Mouse (Mus musculus) midbrain, embryonic 14.5 days (tissue): ENCODE measurements around the gene Fus. TPM values are rescaled to one million over a fixed set of nuclear protein-coding genes. Genes with fewer than 3 reads are reported as not detected.
A peak's percentile ranks its signal among the peaks of the same experiment; 100 is the strongest.

Experiments used
- ATAC-seq: fragments of 200-750 bp; cut with Nextera tagmentation; 2 replicates; pipeline ENCODE4 v1.8.0; 2017; ENCODE audit warnings: moderate number of reproducible peaks, moderate library complexity; ENCODE audit not compliant: low FRiP score, low TSS enrichment
- DNase-seq: peaks from one replicate; pipeline ENCODE4 v3.0.0-alpha.2; 2015
- H3K27ac ChIP-seq: fragments of 300-500 bp; sonication (generic); replicated peaks from 2 replicates; pipeline ENCODE4 v1.5.1; 2014; ENCODE audit warnings: mild to moderate bottlenecking, low read depth, low read length, moderate library complexity
- H3K27me3 ChIP-seq: fragments of 300-500 bp; sonication (generic); 2 replicates; pipeline ENCODE4 v1.6.1; 2014; ENCODE audit warnings: low read length, control low read depth, mixed read lengths; ENCODE audit not compliant: control insufficient read depth, insufficient read depth
- H3K36me3 ChIP-seq: fragments of 300-500 bp; sonication (generic); 2 replicates; pipeline ENCODE4 v1.6.1; 2014; ENCODE audit warnings: low read length, control low read depth; ENCODE audit not compliant: control insufficient read depth, insufficient read depth
- H3K4me1 ChIP-seq: fragments of 300-500 bp; sonication (generic); 2 replicates; pipeline ENCODE4 v1.6.1; 2014; ENCODE audit warnings: mild to moderate bottlenecking, antibody characterized with exemption, low read length, control low read depth; ENCODE audit not compliant: control insufficient read depth, insufficient read depth
- H3K4me2 ChIP-seq: fragments of 300-500 bp; sonication (generic); 2 replicates; pipeline ENCODE4 v1.6.1; 2014; ENCODE audit warnings: mild to moderate bottlenecking, low read length, moderate library complexity
- H3K4me3 ChIP-seq: fragments of 300-500 bp; sonication (generic); replicated peaks from 2 replicates; pipeline ENCODE4 v1.5.1; 2014; ENCODE audit warnings: low read depth, low read length
- H3K9ac ChIP-seq: fragments of 300-500 bp; sonication (generic); replicated peaks from 2 replicates; pipeline ENCODE4 v1.6.1; 2014; ENCODE audit warnings: mild to moderate bottlenecking, low read length, moderate library complexity
- H3K9me3 ChIP-seq: fragments of 300-500 bp; sonication (generic); 2 replicates; pipeline ENCODE4 v1.6.1; 2016; ENCODE audit warnings: low read length, control low read depth, mixed read lengths; ENCODE audit not compliant: control insufficient read depth
- WGBS: fragments of 180-500 bp; shearing (Covaris S2); extraction: QIAGEN DNeasy Blood & Tissue Kit; methylation state at CpG from one replicate; pipeline ENCODE4 v1.1.7; 2014; 5-methylcytosine and 5-hydroxymethylcytosine counted together
- polyA plus RNA-seq: library from polyadenylated mRNA; unstranded; fragments of >200 nt; fragmentation: Nextera tagmentation; extraction: Ambion mirVana; gene quantifications from 2 replicates; pipeline ENCODE4 v1.2.1, GENCODE M21; 2014

The Fus gene
- polyA plus RNA-seq, 1 experiment from 2014 or later, result 47.9 TPM

GRCm38 (mm10) chr7:128024364-128024763 lies 57.1 kb downstream of the Fus start:
- Histone ChIP-seq H3K4me1 (no peaks in the 10 kb centered on the region), H3K9me3 (no peaks in the 10 kb centered on the region), H3K27me3 (no peaks in the 10 kb centered on the region), H3K9ac (no peak overlapping the region), H3K27ac (no peak overlapping the region), H3K36me3 (no peaks in the 10 kb centered on the region), H3K4me3 (no peak overlapping the region), H3K4me2 (no peak overlapping the region)
- DNase-seq, result no peak
- 96% methylated on average over 9 of the region's 9 CpGs for WGBS
- no peak for ATAC-seq

DNA sequence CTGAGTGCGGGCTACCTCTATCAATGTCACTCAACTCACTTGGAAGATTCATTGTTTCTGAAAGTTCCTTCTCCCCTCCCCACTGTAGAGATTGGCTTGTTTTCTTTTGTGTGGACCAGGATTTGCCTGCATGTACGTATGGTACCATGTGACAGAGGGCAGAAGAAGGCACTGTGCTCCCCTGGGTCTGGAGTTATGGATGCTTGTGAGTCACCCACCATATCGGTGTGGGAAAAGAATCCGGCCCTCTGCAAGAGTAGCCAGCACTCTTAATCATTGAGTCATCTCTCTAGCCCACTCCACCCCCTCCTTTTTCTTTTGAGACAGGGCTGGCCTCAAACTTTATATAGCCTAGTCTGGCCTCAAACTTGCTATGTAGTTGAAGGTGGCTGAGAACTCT lies 57.7 kb downstream of the Fus start:
- DNase-seq (no peak), ATAC-seq (no peak)
- Histone ChIP-seq H3K4me1 (no peaks in the 10 kb centered on the region), H3K9ac (no peak overlapping the region), H3K27me3 (no peaks in the 10 kb centered on the region), H3K4me2 (no peak overlapping the region), H3K27ac (no peak overlapping the region), H3K36me3 (no peaks in the 10 kb centered on the region), H3K4me3 (no peak overlapping the region), H3K9me3 (no peaks in the 10 kb centered on the region)
- WGBS, result 87% methylated on average over 4 of the region's 4 CpGs

DNA sequence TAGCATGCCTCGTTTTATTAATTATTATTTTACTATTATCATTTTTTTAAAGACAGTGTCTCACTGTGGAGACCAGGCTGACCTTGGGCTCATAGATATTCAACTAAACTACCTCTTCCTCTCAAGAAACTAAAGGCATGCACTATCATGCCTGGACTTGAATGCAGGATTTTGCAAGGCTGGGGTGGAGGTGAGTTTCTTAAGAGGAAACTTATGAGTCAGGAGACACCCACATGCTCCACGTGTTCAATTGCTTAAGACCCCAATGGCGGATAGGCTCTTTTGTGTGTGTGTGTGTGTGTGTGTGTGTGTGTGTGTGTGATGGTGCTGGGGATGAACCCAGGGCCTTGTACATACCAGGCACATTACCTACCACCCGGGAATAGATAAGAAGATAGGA lies 58.1 kb downstream of the Fus start:
- Histone ChIP-seq H3K36me3 (no peaks in the 10 kb centered on the region), H3K27ac (no peak overlapping the region), H3K27me3 (no peaks in the 10 kb centered on the region), H3K4me1 (no peaks in the 10 kb centered on the region), H3K9me3 (no peaks in the 10 kb centered on the region), H3K9ac (no peak overlapping the region), H3K4me3 (no peak overlapping the region), H3K4me2 (no peak overlapping the region)
- ATAC-seq (no peak), DNase-seq (no peak)
- 80% methylated on average over 4 of the region's 4 CpGs for WGBS

GRCm38 (mm10) chr7:128031403-128031976 lies 64.2 kb downstream of the Fus start:
- H3K27me3 ChIP-seq, result no peaks in the 10 kb centered on the region
- DNase-seq (peak; percentile 72), ATAC-seq (no peak)
- 40% methylated on average over 9 of the region's 9 CpGs for WGBS
- H3K4me1 ChIP-seq, result no peaks in the 10 kb centered on the region
- no peak overlapping the region for H3K27ac ChIP-seq
- no peak overlapping the region for H3K4me3 ChIP-seq
- no peaks in the 10 kb centered on the region for H3K36me3 ChIP-seq
- no peaks in the 10 kb centered on the region for H3K9me3 ChIP-seq
- H3K9ac ChIP-seq, result no peak overlapping the region
- no peak overlapping the region for H3K4me2 ChIP-seq

DNA sequence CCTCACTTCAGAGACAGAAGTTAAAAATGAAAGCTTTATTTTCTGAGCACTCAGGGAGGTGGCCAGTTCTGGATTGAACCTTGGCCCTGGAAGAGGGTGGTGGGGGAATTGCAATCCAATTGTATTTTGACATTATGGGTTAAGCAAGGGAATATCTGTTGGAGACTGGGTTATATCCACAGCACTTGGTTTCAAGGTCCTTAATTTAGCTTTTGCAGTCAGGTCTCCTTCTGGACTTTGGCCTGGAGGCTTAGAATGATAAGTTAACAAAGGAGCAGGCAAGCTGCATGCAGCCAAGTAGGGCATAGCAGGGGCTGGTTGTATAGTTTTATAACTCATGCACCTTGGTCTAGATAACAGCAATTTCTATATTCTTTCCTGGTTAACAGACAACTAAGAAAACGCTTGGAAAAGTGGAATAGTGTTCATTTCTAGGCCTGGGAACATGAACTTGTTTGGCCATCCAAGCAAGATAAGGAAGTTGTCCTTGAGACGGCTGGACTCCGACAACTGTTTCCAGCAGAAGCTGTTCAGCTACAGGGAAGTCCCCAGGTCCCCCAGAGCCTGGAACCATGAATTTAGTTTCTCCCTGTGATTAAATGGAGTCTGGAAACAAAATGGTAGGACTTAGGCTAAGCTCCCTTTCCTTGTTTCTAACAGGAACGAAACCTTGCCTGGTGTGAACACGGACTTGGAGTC lies 65.2 kb downstream of the Fus start:
- H3K27ac ChIP-seq, result no peak overlapping the region
- no peaks in the 10 kb centered on the region for H3K36me3 ChIP-seq
- 87% methylated on average over 5 of the region's 5 CpGs for WGBS
- no peak for ATAC-seq
- no peak overlapping the region for H3K4me2 ChIP-seq
- H3K9me3 ChIP-seq, result no peaks in the 10 kb centered on the region
- H3K9ac ChIP-seq, result no peak overlapping the region
- DNase-seq, result no peak
- H3K27me3 ChIP-seq, result no peaks in the 10 kb centered on the region
- no peak overlapping the region for H3K4me3 ChIP-seq
- H3K4me1 ChIP-seq, result no peaks in the 10 kb centered on the region

GRCm38 (mm10) chr7:128032989-128033293 lies 65.7 kb downstream of the Fus start:
- H3K27me3 ChIP-seq, result no peaks in the 10 kb centered on the region
- ATAC-seq (no peak), DNase-seq (no peak)
- WGBS, result 97% methylated on average over 3 of the region's 3 CpGs
- no peak overlapping the region for H3K27ac ChIP-seq
- H3K36me3 ChIP-seq, result no peaks in the 10 kb centered on the region
- H3K4me1 ChIP-seq, result no peaks in the 10 kb centered on the region
- H3K9ac ChIP-seq, result no peak overlapping the region
- H3K4me2 ChIP-seq, result no peak overlapping the region
- no peaks in the 10 kb centered on the region for H3K9me3 ChIP-seq
- no peak overlapping the region for H3K4me3 ChIP-seq

- no peaks in the 10 kb centered on the region for H3K9me3 ChIP-seq
- H3K9ac ChIP-seq, result no peak overlapping the region
- H3K27ac ChIP-seq, result no peak overlapping the region
- no peaks in the 10 kb centered on the region for H3K4me1 ChIP-seq
- no peak overlapping the region for H3K4me2 ChIP-seq
- WGBS, result 96% methylated on average over 4 of the region's 4 CpGs
- DNase-seq (no peak), ATAC-seq (no peak)
- no peaks in the 10 kb centered on the region for H3K36me3 ChIP-seq
- H3K4me3 ChIP-seq, result no peak overlapping the region
- no peaks in the 10 kb centered on the region for H3K27me3 ChIP-seq
Measured at GRCm38 (mm10) chr7:128033616-128034015, 66.4 kb downstream of the Fus start.

Other genes with a start within 250 kb of the Fus start
- gene Ctf2, start 235.3 kb upstream of the Fus start, polyA plus RNA-seq, result 0.12 and 0.16 TPM in 2 replicates
- 7.4 and 15.2 TPM in 2 replicates for gene Fbxl19, start 222.9 kb upstream of the Fus start, polyA plus RNA-seq
- 2.9 and 3.4 TPM in 2 replicates for gene Orai3, start 197.6 kb upstream of the Fus start, polyA plus RNA-seq
- gene Setd1a, start 190.8 kb upstream of the Fus start, polyA plus RNA-seq, result 24.0 and 27.3 TPM in 2 replicates
- not detected in 2 replicates for gene Gm49388, start 181.8 kb upstream of the Fus start, polyA plus RNA-seq
- 6.0 and 7.1 TPM in 2 replicates for gene Hsd3b7, start 166.9 kb upstream of the Fus start, polyA plus RNA-seq
- 8.7 and 11.8 TPM in 2 replicates for gene Stx4a, start 143.2 kb upstream of the Fus start, polyA plus RNA-seq
- 30.8 and 46.9 TPM in 2 replicates for gene Stx1b, start 142.9 kb upstream of the Fus start, polyA plus RNA-seq
- gene Zfp646, start 91.2 kb upstream of the Fus start, polyA plus RNA-seq, result 13.2 and 15.5 TPM in 2 replicates
- 32.0 and 42.3 TPM in 2 replicates for gene Zfp668, start 90.6 kb upstream of the Fus start, polyA plus RNA-seq
- 0.80 and 1.1 TPM in 2 replicates for gene Prss53, start 76.5 kb upstream of the Fus start, polyA plus RNA-seq
- not detected in 2 replicates for gene Gm21974, start 72.0 kb upstream of the Fus start, polyA plus RNA-seq
- gene Vkorc1, start 71.8 kb upstream of the Fus start, polyA plus RNA-seq, result 53.2 and 64.0 TPM in 2 replicates
- 66.1 and 77.3 TPM in 2 replicates for gene Bckdk, start 63.4 kb upstream of the Fus start, polyA plus RNA-seq
- gene Kat8, start 54.9 kb upstream of the Fus start, polyA plus RNA-seq, result 44.1 and 51.2 TPM in 2 replicates
- 0.28 TPM in 1 of 2 replicates, not detected in the other for gene Prss8, start 37.4 kb upstream of the Fus start, polyA plus RNA-seq
- gene Prss36, start 20.7 kb upstream of the Fus start, polyA plus RNA-seq, result 10.4 and 12.0 TPM in 2 replicates
- gene Pycard, start 26.4 kb downstream of the Fus start, polyA plus RNA-seq, result 4.4 and 7.5 TPM in 2 replicates
- not detected in 2 replicates for gene Trim72, start 36.5 kb downstream of the Fus start, polyA plus RNA-seq
- gene Itgam, start 95.2 kb downstream of the Fus start, polyA plus RNA-seq, result 0.19 and 0.68 TPM in 2 replicates
- gene Gm49368, start 95.2 kb downstream of the Fus start, polyA plus RNA-seq, result not detected in 2 replicates
- gene Itgax, start 162.1 kb downstream of the Fus start, polyA plus RNA-seq, result 0.32 TPM in 1 of 2 replicates, not detected in the other
- not detected in 2 replicates for gene Itgad, start 186.9 kb downstream of the Fus start, polyA plus RNA-seq
- not detected in 2 replicates for gene Cox6a2, start 238.9 kb downstream of the Fus start, polyA plus RNA-seq